Mouse (Mus musculus): ENCODE measurements around the gene Urod. TPM values are rescaled to one million over a fixed set of nuclear protein-coding genes. Genes with fewer than 3 reads are reported as not detected.

Gene Urod
- polyA plus RNA-seq, 1 experiment from 2014 or later = 110 TPM

GRCm38 (mm10) chr4:117017738-117018137, 23.5 kb upstream of the Urod start:
- Histone ChIP-seq H3K4me2 (replicated peaks; ENCODE audit: low read depth, low read length) (no peak overlapping the region), H3K27me3 (ENCODE audit: control insufficient read depth, insufficient read depth, low read length) (no peaks in the 10 kb centered on the region)
- 89% methylated on average over 2 of the region's 2 CpGs for WGBS

GRCm38 (mm10) chr4:117014901-117015415, 20.7 kb upstream of the Urod start:
- Histone ChIP-seq H3K4me3 (ENCODE audit: low read depth, low read length) (no peak overlapping the region), H3K27me3 (ENCODE audit: control insufficient read depth, insufficient read depth, low read length) (no peaks in the 10 kb centered on the region), H3K9me3 (ENCODE audit: control insufficient read depth, low read length) (no peaks in the 10 kb centered on the region), H3K9ac (ENCODE audit: low read depth, low read length) (no peak overlapping the region), H3K4me1 (replicated peaks; ENCODE audit: control insufficient read depth, insufficient read depth, low read length) (no peaks in the 10 kb centered on the region), H3K4me2 (replicated peaks; ENCODE audit: low read depth, low read length) (no peak overlapping the region), H3K36me3 (ENCODE audit: control insufficient read depth, insufficient read depth, low read length) (no peaks in the 10 kb centered on the region), H3K27ac (ENCODE audit: low read depth, low read length) (no peak overlapping the region)
- 66% methylated on average over 4 of the region's 4 CpGs for WGBS
- ATAC-seq (ENCODE audit: low FRiP score) (no peak), DNase-seq (ENCODE audit: low spot score) (no peak)

More at GRCm38 (mm10) chr4:117017738-117018137, 23.5 kb upstream of the Urod start:
- H3K4me1 ChIP-seq (replicated peaks; ENCODE audit: control insufficient read depth, insufficient read depth, low read length) = no peaks in the 10 kb centered on the region
- no peaks in the 10 kb centered on the region for H3K36me3 ChIP-seq (ENCODE audit: control insufficient read depth, insufficient read depth, low read length)
- H3K4me3 ChIP-seq (ENCODE audit: low read depth, low read length) = no peak overlapping the region
- no peak overlapping the region for H3K9ac ChIP-seq (ENCODE audit: low read depth, low read length)
- no peaks in the 10 kb centered on the region for H3K9me3 ChIP-seq (ENCODE audit: control insufficient read depth, low read length)
- no peak overlapping the region for H3K27ac ChIP-seq (ENCODE audit: low read depth, low read length)
- DNase-seq (ENCODE audit: low spot score) (no peak), ATAC-seq (ENCODE audit: low FRiP score) (no peak)

- H3K27ac ChIP-seq (ENCODE audit: low read depth, low read length) = no peak overlapping the region
- H3K4me2 ChIP-seq (replicated peaks; ENCODE audit: low read depth, low read length) = no peak overlapping the region
- 83% methylated on average over 6 of the region's 6 CpGs for WGBS
- no peak overlapping the region for H3K4me3 ChIP-seq (ENCODE audit: low read depth, low read length)
- H3K4me1 ChIP-seq (replicated peaks; ENCODE audit: control insufficient read depth, insufficient read depth, low read length) = no peaks in the 10 kb centered on the region
- no peaks in the 10 kb centered on the region for H3K27me3 ChIP-seq (ENCODE audit: control insufficient read depth, insufficient read depth, low read length)
- ATAC-seq (ENCODE audit: low FRiP score) (no peak), DNase-seq (ENCODE audit: low spot score) (no peak)
- H3K9ac ChIP-seq (ENCODE audit: low read depth, low read length) = no peak overlapping the region
- no peaks in the 10 kb centered on the region for H3K9me3 ChIP-seq (ENCODE audit: control insufficient read depth, low read length)
- H3K36me3 ChIP-seq (ENCODE audit: control insufficient read depth, insufficient read depth, low read length) = no peaks in the 10 kb centered on the region
Measured at GRCm38 (mm10) chr4:117013596-117013995, 19.4 kb upstream of the Urod start.

GRCm38 (mm10) chr4:117010231-117010630, 16.0 kb upstream of the Urod start:
- DNase-seq (ENCODE audit: low spot score) = no peak
- H3K27me3 ChIP-seq (ENCODE audit: control insufficient read depth, insufficient read depth, low read length) = no peaks in the 10 kb centered on the region
- no peaks in the 10 kb centered on the region for H3K36me3 ChIP-seq (ENCODE audit: control insufficient read depth, insufficient read depth, low read length)
- WGBS = 90% methylated on average over 5 of the region's 5 CpGs
- ATAC-seq (ENCODE audit: low FRiP score) = no peak
- no peak overlapping the region for H3K4me3 ChIP-seq (ENCODE audit: low read depth, low read length)
- no peaks in the 10 kb centered on the region for H3K9me3 ChIP-seq (ENCODE audit: control insufficient read depth, low read length)
- H3K9ac ChIP-seq (ENCODE audit: low read depth, low read length) = no peak overlapping the region
- H3K4me2 ChIP-seq (replicated peaks; ENCODE audit: low read depth, low read length) = no peak overlapping the region
- no peak overlapping the region for H3K27ac ChIP-seq (ENCODE audit: low read depth, low read length)
- no peaks in the 10 kb centered on the region for H3K4me1 ChIP-seq (replicated peaks; ENCODE audit: control insufficient read depth, insufficient read depth, low read length)

- Histone ChIP-seq H3K27me3 (ENCODE audit: control insufficient read depth, insufficient read depth, low read length) (no peaks in the 10 kb centered on the region), H3K36me3 (ENCODE audit: control insufficient read depth, insufficient read depth, low read length) (no peaks in the 10 kb centered on the region), H3K9me3 (ENCODE audit: control insufficient read depth, low read length) (no peaks in the 10 kb centered on the region), H3K27ac (ENCODE audit: low read depth, low read length) (no peak overlapping the region), H3K4me2 (replicated peaks; ENCODE audit: low read depth, low read length) (no peak overlapping the region), H3K9ac (ENCODE audit: low read depth, low read length) (no peak overlapping the region), H3K4me3 (ENCODE audit: low read depth, low read length) (no peak overlapping the region), H3K4me1 (replicated peaks; ENCODE audit: control insufficient read depth, insufficient read depth, low read length) (no peaks in the 10 kb centered on the region)
- DNase-seq (ENCODE audit: low spot score) = no peak
- WGBS = 84% methylated on average over 3 of the region's 3 CpGs
- no peak for ATAC-seq (ENCODE audit: low FRiP score)
Measured at GRCm38 (mm10) chr4:117007058-117007457, 12.8 kb upstream of the Urod start.

GRCm38 (mm10) chr4:117005611-117006400, 11.6 kb upstream of the Urod start:
- Histone ChIP-seq H3K27me3 (ENCODE audit: control insufficient read depth, insufficient read depth, low read length) (no peaks in the 10 kb centered on the region), H3K36me3 (ENCODE audit: control insufficient read depth, insufficient read depth, low read length) (no peaks in the 10 kb centered on the region), H3K9ac (ENCODE audit: low read depth, low read length) (no peak overlapping the region), H3K4me2 (replicated peaks; ENCODE audit: low read depth, low read length) (no peak overlapping the region), H3K9me3 (ENCODE audit: control insufficient read depth, low read length) (no peaks in the 10 kb centered on the region), H3K4me1 (replicated peaks; ENCODE audit: control insufficient read depth, insufficient read depth, low read length) (no peaks in the 10 kb centered on the region), H3K27ac (ENCODE audit: low read depth, low read length) (no peak overlapping the region), H3K4me3 (ENCODE audit: low read depth, low read length) (no peak overlapping the region)
- ATAC-seq (ENCODE audit: low FRiP score) (no peak), DNase-seq (ENCODE audit: low spot score) (no peak)
- WGBS = 76% methylated on average over 7 of the region's 7 CpGs

GRCm38 (mm10) chr4:117004649-117005048, 10.4 kb upstream of the Urod start:
- Histone ChIP-seq H3K9ac (ENCODE audit: low read depth, low read length) (no peak overlapping the region), H3K27me3 (ENCODE audit: control insufficient read depth, insufficient read depth, low read length) (no peaks in the 10 kb centered on the region), H3K4me2 (replicated peaks; ENCODE audit: low read depth, low read length) (no peak overlapping the region), H3K36me3 (ENCODE audit: control insufficient read depth, insufficient read depth, low read length) (no peaks in the 10 kb centered on the region), H3K9me3 (ENCODE audit: control insufficient read depth, low read length) (no peaks in the 10 kb centered on the region), H3K4me1 (replicated peaks; ENCODE audit: control insufficient read depth, insufficient read depth, low read length) (no peaks in the 10 kb centered on the region), H3K27ac (ENCODE audit: low read depth, low read length) (no peak overlapping the region), H3K4me3 (ENCODE audit: low read depth, low read length) (no peak overlapping the region)
- DNase-seq (ENCODE audit: low spot score) (no peak), ATAC-seq (ENCODE audit: low FRiP score) (no peak)
- 79% methylated on average over 4 of the region's 4 CpGs for WGBS

- H3K4me2 ChIP-seq (replicated peaks; ENCODE audit: low read depth, low read length) = no peak overlapping the region
- no peaks in the 10 kb centered on the region for H3K27me3 ChIP-seq (ENCODE audit: control insufficient read depth, insufficient read depth, low read length)
- H3K36me3 ChIP-seq (ENCODE audit: control insufficient read depth, insufficient read depth, low read length) = no peaks in the 10 kb centered on the region
- no peak overlapping the region for H3K27ac ChIP-seq (ENCODE audit: low read depth, low read length)
- ATAC-seq (ENCODE audit: low FRiP score) (0 out of 2 replicates have a peak, but pooled peaks have one; percentile 25), DNase-seq (ENCODE audit: low spot score) (peak; percentile 82)
- no peak overlapping the region for H3K9ac ChIP-seq (ENCODE audit: low read depth, low read length)
- H3K4me3 ChIP-seq (ENCODE audit: low read depth, low read length) = no peak overlapping the region
- no peaks in the 10 kb centered on the region for H3K4me1 ChIP-seq (replicated peaks; ENCODE audit: control insufficient read depth, insufficient read depth, low read length)
- 57% methylated on average over 38 of the region's 38 CpGs for WGBS
- H3K9me3 ChIP-seq (ENCODE audit: control insufficient read depth, low read length) = no peaks in the 10 kb centered on the region
Measured at GRCm38 (mm10) chr4:117002543-117003521, 8.6 kb upstream of the Urod start.
